Mouse (Mus musculus) G1E (cell line): ENCODE measurements around the gene Nudc.

Experiments used
- CTCF ChIP-seq: IDR thresholded peaks from 2 replicates; pipeline ENCODE4 v1.5.1; 2012; ENCODE audit warnings: low read depth, low read length, inconsistent platforms, mixed read lengths
- GATA1 ChIP-seq: IDR thresholded peaks from 2 replicates; pipeline ENCODE4 v1.6.1; 2012; ENCODE audit warnings: borderline replicate concordance, low read length, inconsistent platforms, mixed read lengths
- POLR2AphosphoS5 ChIP-seq: IDR thresholded peaks from 2 replicates; pipeline ENCODE4 v1.6.1; 2012; ENCODE audit warnings: low read depth, low read length, inconsistent platforms; ENCODE audit not compliant: insufficient replicate concordance
- TAL1 ChIP-seq: conservative IDR thresholded peaks from 2 replicates; pipeline ENCODE4 v1.6.1; 2012; ENCODE audit warnings: low read depth, low read length, inconsistent platforms, mixed read lengths

- TF ChIP-seq CTCF (no peak), POLR2AphosphoS5 (no peak), TAL1 (no peak), GATA1 (no peak)
Observed at GRCm38 (mm10) chr4:133488619-133489392, 57.0 kb downstream of the Nudc start.
